Mouse (Mus musculus): ENCODE measurements around the gene Ano8.

- TF ChIP-seq GATA1 (IDR thresholded peaks at IDR 0.05; ENCODE audit: borderline replicate concordance, low read length), result no peak
- no peak for TF ChIP-seq FLI1 (IDR thresholded peaks at IDR 0.05; ENCODE audit: low read length)
Measured at GRCm38 (mm10) chr8:71464513-71465500, 21.0 kb downstream of the Ano8 start, which contains the start of gene Mrpl34.
